Mouse (Mus musculus): Measurements from ENCODE around the gene Gcdh.

DNA sequence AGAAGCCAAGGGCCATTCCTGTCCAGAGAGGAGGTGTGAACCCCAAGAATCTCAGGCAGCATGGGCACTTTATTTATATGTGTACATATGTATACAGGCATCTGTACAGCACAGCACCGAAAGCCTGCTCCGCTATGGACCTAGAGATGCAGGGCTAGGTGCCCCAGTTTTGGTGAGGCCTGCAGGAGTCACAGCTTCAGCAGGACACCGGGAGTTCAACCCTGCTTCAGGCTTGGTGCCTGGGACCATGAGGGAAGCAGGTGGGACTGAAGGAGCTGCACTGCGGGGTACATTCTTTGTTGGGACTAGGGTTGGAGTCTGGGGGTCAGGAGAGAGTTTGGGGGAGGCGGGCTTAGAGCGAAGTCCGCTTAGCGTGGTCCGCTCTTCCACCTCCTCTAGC is 18.1 kb upstream of the Gcdh start:
- no peak for TF ChIP-seq POLR2A (IDR thresholded peaks at IDR 0.05; ENCODE audit: insufficient read depth, low read depth, low read length)
- TF ChIP-seq CTCF (IDR thresholded peaks at IDR 0.05; ENCODE audit: insufficient read depth, low read depth, low read length), result no peak

Measured in olfactory bulb, adult 2 months (tissue).